Mouse (Mus musculus): ENCODE measurements around the gene Trabd2b. TPM values are rescaled to one million over a fixed set of nuclear protein-coding genes. Genes with fewer than 3 reads are reported as not detected.

The Trabd2b gene
- polyA plus RNA-seq, 1 experiment: 0.63 TPM

DNA sequence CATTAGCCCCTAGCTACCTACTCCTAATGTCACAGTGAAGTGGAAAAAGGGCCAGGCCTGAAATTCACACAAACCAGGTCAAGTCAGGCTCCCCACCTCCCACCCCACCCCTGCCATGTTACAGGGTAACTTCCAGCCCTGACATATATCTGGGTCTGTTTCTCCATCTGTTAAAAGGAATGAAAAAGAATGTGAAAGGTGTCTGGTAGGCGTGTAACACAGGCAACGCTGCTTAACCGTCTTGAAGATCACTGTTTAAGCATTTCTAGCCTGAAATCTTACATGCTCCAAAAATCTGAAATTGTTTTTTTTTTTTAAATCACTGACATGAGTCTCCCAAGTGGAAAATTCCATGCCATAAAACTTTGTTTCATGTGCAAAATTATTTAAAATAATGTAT, 69.8 kb downstream of the Trabd2b start:
- TF ChIP-seq EP300 (IDR thresholded peaks at IDR 0.05; ENCODE audit: insufficient read depth, low read depth, low read length) (no peak), POLR2A (IDR thresholded peaks at IDR 0.05; ENCODE audit: insufficient read depth, low read length) (no peak), CTCF (IDR thresholded peaks at IDR 0.05; ENCODE audit: low read depth, low read length) (no peak)
- no peaks in the 10 kb centered on the region for H3K4me1 ChIP-seq (ENCODE audit: control insufficient read depth, insufficient read depth, low read length)
- no peaks in the 10 kb centered on the region for H3K9me3 ChIP-seq (replicated peaks; ENCODE audit: control insufficient read depth, insufficient read depth, low read length, poor library complexity, severe bottlenecking)
- no peak overlapping the region for H3K9ac ChIP-seq (ENCODE audit: low read depth, poor library complexity, severe bottlenecking)
- H3K36me3 ChIP-seq (ENCODE audit: control insufficient read depth, insufficient read depth, low read length, poor library complexity, severe bottlenecking): no peaks in the 10 kb centered on the region
- H3K27me3 ChIP-seq (ENCODE audit: control insufficient read depth, insufficient read depth, low read length, poor library complexity, severe bottlenecking): no peaks in the 10 kb centered on the region
- no peak overlapping the region for H3K4me3 ChIP-seq (ENCODE audit: low read depth, low read length)
- H3K27ac ChIP-seq (ENCODE audit: insufficient read depth, low read length): no peak overlapping the region

DNA sequence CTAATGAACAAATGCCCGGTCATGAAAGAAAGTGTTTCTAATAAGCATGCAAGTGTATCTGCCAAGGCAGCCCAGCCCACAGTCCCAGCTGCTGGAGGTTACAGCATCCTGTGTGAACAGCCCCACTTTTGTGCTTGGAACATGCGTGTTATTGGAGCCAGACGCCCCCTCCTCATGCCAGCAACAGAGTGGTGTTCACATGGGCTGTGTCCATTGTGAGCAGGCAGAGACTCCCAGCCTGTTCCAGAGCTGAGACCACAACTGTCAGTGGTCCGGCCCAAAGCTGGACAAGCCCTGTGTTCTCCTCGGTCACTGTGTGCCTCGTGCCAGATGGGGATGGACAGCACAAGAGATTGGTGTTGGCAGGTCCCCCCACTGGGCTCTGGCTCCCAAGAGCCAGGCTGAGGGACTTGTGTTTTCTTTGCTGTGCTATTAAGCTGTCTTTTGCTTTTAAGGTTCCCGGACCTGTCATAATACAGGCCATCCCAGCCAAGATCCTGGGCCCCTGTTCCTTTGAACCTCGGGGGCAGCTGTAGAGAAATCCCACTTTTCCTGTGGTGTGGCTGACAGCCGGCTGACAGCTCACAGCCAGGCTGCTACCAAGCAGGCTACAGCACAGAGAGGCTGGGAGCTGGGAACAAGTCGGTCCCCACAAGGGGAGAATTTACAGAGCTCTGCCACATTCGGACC, 70.7 kb downstream of the Trabd2b start:
- Histone ChIP-seq H3K4me1 (ENCODE audit: control insufficient read depth, insufficient read depth, low read length) (no peaks in the 10 kb centered on the region), H3K27me3 (ENCODE audit: control insufficient read depth, insufficient read depth, low read length, poor library complexity, severe bottlenecking) (no peaks in the 10 kb centered on the region), H3K4me3 (ENCODE audit: low read depth, low read length) (no peak overlapping the region), H3K9ac (ENCODE audit: low read depth, poor library complexity, severe bottlenecking) (no peak overlapping the region), H3K27ac (ENCODE audit: insufficient read depth, low read length) (no peak overlapping the region), H3K9me3 (replicated peaks; ENCODE audit: control insufficient read depth, insufficient read depth, low read length, poor library complexity, severe bottlenecking) (no peaks in the 10 kb centered on the region), H3K36me3 (ENCODE audit: control insufficient read depth, insufficient read depth, low read length, poor library complexity, severe bottlenecking) (no peaks in the 10 kb centered on the region)
- TF ChIP-seq POLR2A (IDR thresholded peaks at IDR 0.05; ENCODE audit: insufficient read depth, low read length): no peak
- TF ChIP-seq CTCF (IDR thresholded peaks at IDR 0.05; ENCODE audit: low read depth, low read length): no peak
- TF ChIP-seq EP300 (IDR thresholded peaks at IDR 0.05; ENCODE audit: insufficient read depth, low read depth, low read length): no peak

DNA sequence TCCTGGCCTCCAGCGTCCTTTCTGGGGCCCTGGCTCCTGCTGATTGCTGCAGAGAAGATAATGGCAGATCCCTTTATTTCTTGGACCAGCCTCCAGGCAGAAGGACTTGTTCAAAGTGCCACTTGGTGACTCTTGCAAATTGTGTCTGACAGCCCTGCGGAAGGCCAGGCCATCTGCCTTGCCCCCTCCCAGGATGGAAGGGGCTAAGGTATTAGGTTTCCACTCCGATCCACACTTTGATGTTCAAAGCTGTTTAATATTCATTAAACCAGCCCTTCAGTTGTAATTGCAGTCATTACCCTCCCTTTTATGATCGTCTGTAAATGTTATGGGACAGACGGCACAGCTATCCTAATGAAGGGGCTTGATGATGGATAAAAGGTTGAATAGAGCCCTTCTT, 75.0 kb downstream of the Trabd2b start:
- H3K9ac ChIP-seq (ENCODE audit: low read depth, poor library complexity, severe bottlenecking): no peak overlapping the region
- H3K36me3 ChIP-seq (ENCODE audit: control insufficient read depth, insufficient read depth, low read length, poor library complexity, severe bottlenecking): no peaks in the 10 kb centered on the region
- no peaks in the 10 kb centered on the region for H3K4me1 ChIP-seq (ENCODE audit: control insufficient read depth, insufficient read depth, low read length)
- H3K27me3 ChIP-seq (ENCODE audit: control insufficient read depth, insufficient read depth, low read length, poor library complexity, severe bottlenecking): no peaks in the 10 kb centered on the region
- no peak overlapping the region for H3K27ac ChIP-seq (ENCODE audit: insufficient read depth, low read length)
- H3K4me3 ChIP-seq (ENCODE audit: low read depth, low read length): no peak overlapping the region
- TF ChIP-seq EP300 (IDR thresholded peaks at IDR 0.05; ENCODE audit: insufficient read depth, low read depth, low read length) (no peak), POLR2A (IDR thresholded peaks at IDR 0.05; ENCODE audit: insufficient read depth, low read length) (no peak), CTCF (IDR thresholded peaks at IDR 0.05; ENCODE audit: low read depth, low read length) (no peak)
- H3K9me3 ChIP-seq (replicated peaks; ENCODE audit: control insufficient read depth, insufficient read depth, low read length, poor library complexity, severe bottlenecking): no peaks in the 10 kb centered on the region

DNA sequence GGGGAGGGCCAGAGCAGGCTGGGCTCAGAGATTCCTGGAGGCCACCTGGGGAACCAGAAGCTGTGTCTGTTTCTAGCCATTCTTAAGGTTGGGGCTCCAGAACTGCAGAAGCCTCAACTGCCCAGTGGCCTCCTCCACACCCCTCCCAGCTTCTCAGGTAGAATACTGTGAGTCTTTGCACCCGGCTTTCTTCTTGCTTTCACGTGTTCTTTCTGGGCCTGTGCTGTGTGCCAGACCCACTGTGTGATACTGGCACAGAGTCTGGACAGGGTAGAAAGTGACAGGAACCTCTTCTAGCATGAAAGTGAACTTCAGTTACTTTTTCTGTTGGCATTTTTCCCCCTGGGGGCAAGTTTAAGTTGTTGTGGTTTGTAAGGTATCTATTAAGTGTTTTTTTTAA, 77.6 kb downstream of the Trabd2b start:
- no peak for TF ChIP-seq CTCF (IDR thresholded peaks at IDR 0.05; ENCODE audit: low read depth, low read length)
- no peak for TF ChIP-seq POLR2A (IDR thresholded peaks at IDR 0.05; ENCODE audit: insufficient read depth, low read length)
- TF ChIP-seq EP300 (IDR thresholded peaks at IDR 0.05; ENCODE audit: insufficient read depth, low read depth, low read length): no peak
- Histone ChIP-seq H3K9me3 (replicated peaks; ENCODE audit: control insufficient read depth, insufficient read depth, low read length, poor library complexity, severe bottlenecking) (no peaks in the 10 kb centered on the region), H3K27ac (ENCODE audit: insufficient read depth, low read length) (no peak overlapping the region), H3K27me3 (ENCODE audit: control insufficient read depth, insufficient read depth, low read length, poor library complexity, severe bottlenecking) (no peaks in the 10 kb centered on the region), H3K9ac (ENCODE audit: low read depth, poor library complexity, severe bottlenecking) (no peak overlapping the region), H3K36me3 (ENCODE audit: control insufficient read depth, insufficient read depth, low read length, poor library complexity, severe bottlenecking) (no peaks in the 10 kb centered on the region), H3K4me3 (ENCODE audit: low read depth, low read length) (no peak overlapping the region), H3K4me1 (ENCODE audit: control insufficient read depth, insufficient read depth, low read length) (no peaks in the 10 kb centered on the region)

DNA sequence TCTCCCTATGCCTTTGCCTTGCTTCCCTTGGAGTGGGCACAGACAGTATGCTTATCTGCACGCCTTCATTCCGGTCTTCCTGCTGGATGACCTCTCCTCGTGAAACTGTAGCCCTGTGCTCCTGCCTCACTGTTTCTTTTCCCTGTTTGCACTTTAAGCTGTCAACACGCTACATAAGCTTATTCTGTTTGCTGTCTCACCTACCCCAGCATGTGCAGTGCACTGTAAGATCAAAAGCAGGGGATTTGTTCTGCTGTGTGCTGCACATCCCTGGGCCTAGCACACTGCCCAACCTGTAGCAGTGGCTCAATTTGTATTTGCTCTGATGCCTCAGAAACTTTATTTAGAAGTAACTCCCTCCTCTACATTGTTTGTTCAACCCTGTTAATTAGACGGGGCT, 79.5 kb downstream of the Trabd2b start:
- Histone ChIP-seq H3K4me3 (ENCODE audit: low read depth, low read length) (no peak overlapping the region), H3K4me1 (ENCODE audit: control insufficient read depth, insufficient read depth, low read length) (no peaks in the 10 kb centered on the region), H3K27me3 (ENCODE audit: control insufficient read depth, insufficient read depth, low read length, poor library complexity, severe bottlenecking) (no peaks in the 10 kb centered on the region), H3K27ac (ENCODE audit: insufficient read depth, low read length) (no peak overlapping the region), H3K9ac (ENCODE audit: low read depth, poor library complexity, severe bottlenecking) (no peak overlapping the region), H3K36me3 (ENCODE audit: control insufficient read depth, insufficient read depth, low read length, poor library complexity, severe bottlenecking) (no peaks in the 10 kb centered on the region), H3K9me3 (replicated peaks; ENCODE audit: control insufficient read depth, insufficient read depth, low read length, poor library complexity, severe bottlenecking) (no peaks in the 10 kb centered on the region; the same call in 1 of the 2 replicates)
- no peak for TF ChIP-seq EP300 (IDR thresholded peaks at IDR 0.05; ENCODE audit: insufficient read depth, low read depth, low read length)
- no peak for TF ChIP-seq CTCF (IDR thresholded peaks at IDR 0.05; ENCODE audit: low read depth, low read length)
- no peak for TF ChIP-seq POLR2A (IDR thresholded peaks at IDR 0.05; ENCODE audit: insufficient read depth, low read length)

DNA sequence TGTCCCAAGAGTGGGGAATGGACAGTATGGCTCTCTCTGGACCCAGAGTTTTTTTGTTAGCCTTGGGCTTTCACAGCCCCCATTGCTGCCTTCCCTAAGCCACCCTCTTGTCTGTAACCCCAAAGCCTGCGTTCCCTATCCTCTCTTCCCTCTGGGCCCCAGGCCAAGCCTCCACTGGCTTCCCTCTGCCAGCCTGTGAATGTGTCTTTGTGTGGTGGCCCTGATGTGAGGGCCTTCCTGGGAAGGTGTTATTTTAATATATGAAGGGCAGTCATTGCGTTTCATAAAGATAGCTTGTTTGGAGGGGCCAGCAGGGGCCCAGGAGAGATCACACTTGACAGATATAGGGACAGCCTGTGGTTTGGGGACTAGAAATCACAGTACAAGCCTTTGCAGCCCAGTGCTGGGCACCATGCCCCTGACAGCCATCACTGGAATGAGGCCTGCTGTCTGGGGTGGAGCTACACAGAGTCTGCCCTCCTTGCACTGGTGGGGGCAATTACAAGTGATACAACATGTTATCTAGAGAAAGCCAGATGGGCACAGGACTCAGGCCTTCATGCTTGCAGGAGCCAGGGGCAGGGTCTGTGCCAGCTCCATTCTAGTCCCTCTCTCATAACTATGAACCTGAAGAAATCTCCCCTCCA, 80.5 kb downstream of the Trabd2b start:
- no peak for TF ChIP-seq CTCF (IDR thresholded peaks at IDR 0.05; ENCODE audit: low read depth, low read length)
- TF ChIP-seq POLR2A (IDR thresholded peaks at IDR 0.05; ENCODE audit: insufficient read depth, low read length): no peak
- no peak for TF ChIP-seq EP300 (IDR thresholded peaks at IDR 0.05; ENCODE audit: insufficient read depth, low read depth, low read length)

More for the DNA sequence above, 80.5 kb downstream of the Trabd2b start:
- Histone ChIP-seq H3K36me3 (ENCODE audit: control insufficient read depth, insufficient read depth, low read length, poor library complexity, severe bottlenecking) (no peaks in the 10 kb centered on the region), H3K9ac (ENCODE audit: low read depth, poor library complexity, severe bottlenecking) (no peak overlapping the region), H3K9me3 (replicated peaks; ENCODE audit: control insufficient read depth, insufficient read depth, low read length, poor library complexity, severe bottlenecking) (no peaks in the 10 kb centered on the region; the same call in 1 of the 2 replicates), H3K27me3 (ENCODE audit: control insufficient read depth, insufficient read depth, low read length, poor library complexity, severe bottlenecking) (no peaks in the 10 kb centered on the region), H3K4me3 (ENCODE audit: low read depth, low read length) (no peak overlapping the region), H3K27ac (ENCODE audit: insufficient read depth, low read length) (no peak overlapping the region), H3K4me1 (ENCODE audit: control insufficient read depth, insufficient read depth, low read length) (no peaks in the 10 kb centered on the region)

Data from ES-Bruce4 (cell line).